Comparison of ENCODE assay signal across 14 mouse cellular contexts in genomic region chr1:151974887-151975286, GRCm38 (mm10).
A peak's percentile ranks its signal among the peaks of the same experiment; 100 is the strongest.
DNase-seq lines count a peak whose midpoint lies in the region; ATAC-seq lines count a peak whose summit lies in the region.
"Had no signal": no experiment of that assay in that cellular context is flagged by ENCODE, and none has a peak within 500 bp of the region (broad histone marks: within the 10 kb centered on the region; RNA-seq: fewer than 3 reads in every experiment).

No protein-coding gene starts in this region.

- 34% methylated on average over 8 of the region's 8 CpGs for WGBS in heart, embryonic 11.5 days (ENCODE audit: insufficient replicate concordance)

- H3K36me3 ChIP-seq in heart, embryonic 11.5 days (ENCODE audit: control insufficient read depth, insufficient read depth, low read length), result no peaks in the 10 kb centered on the region
- H3K36me3 ChIP-seq: hindbrain, embryonic 12.5 days had no signal

- H3K4me2 ChIP-seq in heart, embryonic 11.5 days, result no peak overlapping the region
- H3K4me2 ChIP-seq: embryonic facial prominence, embryonic 13.5 days; hindbrain, embryonic 12.5 days had no signal

- no peaks in the 10 kb centered on the region for H3K9me3 ChIP-seq in heart, embryonic 11.5 days (replicated peaks; ENCODE audit: control insufficient read depth, low read length)
- H3K9me3 ChIP-seq: embryonic facial prominence, embryonic 13.5 days; hindbrain, embryonic 12.5 days had no signal

- no peak for ATAC-seq in heart, embryonic 11.5 days (replicated peaks; ENCODE audit: insufficient number of reproducible peaks, low FRiP score, low TSS enrichment)
- no peak for ATAC-seq in inflammation-experienced regulatory T-cells, adult 6 months

- H3K4me3 ChIP-seq in heart, embryonic 11.5 days (ENCODE audit: low read depth, low read length), result no peak overlapping the region
- H3K4me3 ChIP-seq: embryonic facial prominence, embryonic 13.5 days; hindbrain, embryonic 12.5 days; layer of hippocampus, adult 2 months; myocyte had no signal

- no peak overlapping the region for H3K9ac ChIP-seq in heart, embryonic 11.5 days (ENCODE audit: low read depth, low read length)
- H3K9ac ChIP-seq: embryonic facial prominence, embryonic 13.5 days; hindbrain, embryonic 12.5 days; liver, embryonic 14.5 days had no signal

- no peak overlapping the region for H3K27ac ChIP-seq in heart, embryonic 11.5 days (ENCODE audit: low read depth, low read length)
- H3K27ac ChIP-seq: embryonic facial prominence, embryonic 13.5 days; hindbrain, embryonic 12.5 days; layer of hippocampus, adult 2 months; liver, embryonic 14.5 days had no signal

- peaks cover 12% of the 10 kb centered on the region for H3K4me1 ChIP-seq in heart, embryonic 11.5 days (ENCODE audit: control insufficient read depth, insufficient read depth, low read length)

- peak; percentile 63 to 75 for DNase-seq in heart, adult 18-20 months
- DNase-seq in lung, postnatal 25 days (ENCODE audit: low spot score), result peak; percentile 18
- DNase-seq in lung, postnatal 14 days, result no peak
- peak; percentile 70 for DNase-seq in brain, adult 2 months (ENCODE audit: low read depth, low spot score)
- peak; percentile 39 for DNase-seq in lung, postnatal 36 days
- no peak for DNase-seq in cerebellum, adult 11 months
- DNase-seq: B cell, adult 2 months had no signal

- H3K27me3 ChIP-seq in heart, embryonic 11.5 days (ENCODE audit: control insufficient read depth, insufficient read depth, low read length), result no peaks in the 10 kb centered on the region
- H3K27me3 ChIP-seq: embryonic facial prominence, embryonic 13.5 days; hindbrain, embryonic 12.5 days had no signal

Comparison
In these comparisons a context has a peak if more than half of its experiments do, and no peak if none do; other contexts are left out.
1. DNase-seq: peak in heart, adult 18-20 months (2 of 2), lung, postnatal 25 days (single experiment), brain, adult 2 months (single experiment) and lung, postnatal 36 days (single experiment); none in lung, postnatal 14 days (single experiment) and cerebellum, adult 11 months (single experiment).